Mouse (Mus musculus) lung, embryonic 16.5 days (tissue): Measurements from ENCODE around the gene Gtf3c5. TPM values are rescaled to one million over a fixed set of nuclear protein-coding genes. Genes with fewer than 3 reads are reported as not detected.

Experiments
- ATAC-seq: fragments of 200-750 bp; cut with Nextera tagmentation; 2 replicates; pipeline ENCODE4 v1.8.0; 2017; ENCODE audit warnings: low read depth, mild to moderate bottlenecking, moderate library complexity
- H3K27ac ChIP-seq: fragments of 300-500 bp; sonication (generic); 2 replicates; pipeline ENCODE4 v1.5.1; 2014; ENCODE audit warnings: mild to moderate bottlenecking, control low read depth, low read length
- H3K27me3 ChIP-seq: fragments of 300-500 bp; sonication (generic); 2 replicates; pipeline ENCODE4 v1.6.1; 2014; ENCODE audit warnings: low read depth, low read length, mixed read lengths; ENCODE audit not compliant: control insufficient read depth, insufficient read depth
- H3K36me3 ChIP-seq: fragments of 300-500 bp; sonication (generic); 2 replicates; pipeline ENCODE4 v1.6.1; 2014; ENCODE audit warnings: low read length; ENCODE audit not compliant: control insufficient read depth, insufficient read depth
- H3K4me1 ChIP-seq: fragments of 300-500 bp; sonication (generic); replicated peaks from 2 replicates; pipeline ENCODE4 v1.6.1; 2014; ENCODE audit warnings: low read length, mixed read lengths; ENCODE audit not compliant: control insufficient read depth, insufficient read depth
- H3K4me2 ChIP-seq: fragments of 300-500 bp; sonication (generic); 2 replicates; pipeline ENCODE4 v1.6.1; 2014; ENCODE audit warnings: low read depth, low read length, control low read depth
- H3K4me3 ChIP-seq: fragments of 300-500 bp; sonication (generic); 2 replicates; pipeline ENCODE4 v1.5.1; 2014; ENCODE audit warnings: mild to moderate bottlenecking, low read length, control low read depth
- H3K9ac ChIP-seq: fragments of 300-500 bp; sonication (generic); 2 replicates; pipeline ENCODE4 v1.6.1; 2014; ENCODE audit warnings: low read length, control low read depth
- H3K9me3 ChIP-seq: fragments of 300-500 bp; sonication (generic); 2 replicates; pipeline ENCODE4 v1.6.1; 2016; ENCODE audit warnings: low read length; ENCODE audit not compliant: control insufficient read depth
- WGBS: fragments of 180-500 bp; shearing (Covaris S2); extraction: QIAGEN DNeasy Blood & Tissue Kit; methylation state at CpG from one replicate; pipeline ENCODE4 v1.1.7; 2014; 5-methylcytosine and 5-hydroxymethylcytosine counted together
- polyA plus RNA-seq: library from polyadenylated mRNA; unstranded; fragments of >200 nt; fragmentation: Nextera tagmentation; extraction: Ambion mirVana; gene quantifications from 2 replicates; pipeline ENCODE4 v1.2.1, GENCODE M21; 2015

Gene Gtf3c5
- polyA plus RNA-seq, 1 experiment from 2014 or later, result 45.0 TPM

GRCm38 (mm10) chr2:28599569-28599900 is 16.0 kb upstream of the Gtf3c5 start:
- ATAC-seq, result no peak
- no peaks in the 10 kb centered on the region for H3K27me3 ChIP-seq
- H3K4me3 ChIP-seq, result no peak overlapping the region
- no peak overlapping the region for H3K9ac ChIP-seq
- no peaks in the 10 kb centered on the region for H3K36me3 ChIP-seq
- H3K4me2 ChIP-seq, result no peak overlapping the region
- H3K27ac ChIP-seq, result no peak overlapping the region
- H3K4me1 ChIP-seq, result no peaks in the 10 kb centered on the region
- no peaks in the 10 kb centered on the region for H3K9me3 ChIP-seq
- 62% methylated on average over 6 of the region's 6 CpGs for WGBS

GRCm38 (mm10) chr2:28598692-28599568 is 15.4 kb upstream of the Gtf3c5 start:
- WGBS, result 51% methylated on average over 12 of the region's 12 CpGs
- Histone ChIP-seq H3K9ac (no peak overlapping the region), H3K27ac (no peak overlapping the region), H3K4me3 (no peak overlapping the region), H3K27me3 (no peaks in the 10 kb centered on the region), H3K4me2 (no peak overlapping the region), H3K4me1 (no peaks in the 10 kb centered on the region), H3K36me3 (no peaks in the 10 kb centered on the region), H3K9me3 (no peaks in the 10 kb centered on the region)
- no peak for ATAC-seq

- no peak overlapping the region for H3K27ac ChIP-seq
- H3K4me1 ChIP-seq, result no peaks in the 10 kb centered on the region
- no peaks in the 10 kb centered on the region for H3K36me3 ChIP-seq
- no peaks in the 10 kb centered on the region for H3K27me3 ChIP-seq
- H3K4me2 ChIP-seq, result no peak overlapping the region
- no peak overlapping the region for H3K4me3 ChIP-seq
- no peak for ATAC-seq
- no peak overlapping the region for H3K9ac ChIP-seq
- 61% methylated on average over 7 of the region's 7 CpGs for WGBS
- H3K9me3 ChIP-seq, result no peaks in the 10 kb centered on the region
Measured at GRCm38 (mm10) chr2:28597733-28598547, 14.4 kb upstream of the Gtf3c5 start.

- H3K4me2 ChIP-seq, result no peak overlapping the region
- ATAC-seq, result no peak
- no peaks in the 10 kb centered on the region for H3K36me3 ChIP-seq
- 89% methylated on average over 7 of the region's 7 CpGs for WGBS
- no peaks in the 10 kb centered on the region for H3K9me3 ChIP-seq
- H3K4me1 ChIP-seq, result no peaks in the 10 kb centered on the region
- no peak overlapping the region for H3K9ac ChIP-seq
- no peak overlapping the region for H3K27ac ChIP-seq
- no peak overlapping the region for H3K4me3 ChIP-seq
- H3K27me3 ChIP-seq, result no peaks in the 10 kb centered on the region
Measured at GRCm38 (mm10) chr2:28596998-28597397, 13.4 kb upstream of the Gtf3c5 start.

- Histone ChIP-seq H3K9ac (no peak overlapping the region), H3K36me3 (no peaks in the 10 kb centered on the region), H3K27me3 (no peaks in the 10 kb centered on the region), H3K27ac (no peak overlapping the region), H3K4me2 (no peak overlapping the region), H3K4me3 (no peak overlapping the region), H3K9me3 (no peaks in the 10 kb centered on the region), H3K4me1 (no peaks in the 10 kb centered on the region)
- 72% methylated on average over 7 of the region's 7 CpGs for WGBS
- no peak for ATAC-seq
Measured at GRCm38 (mm10) chr2:28596021-28596420, 12.5 kb upstream of the Gtf3c5 start.

- no peak for ATAC-seq
- Histone ChIP-seq H3K4me2 (peak overlapping the region; percentile 21; the same call in 1 of the 2 replicates), H3K9ac (no peak overlapping the region), H3K4me1 (no peaks in the 10 kb centered on the region), H3K9me3 (no peaks in the 10 kb centered on the region), H3K4me3 (no peak overlapping the region), H3K27me3 (no peaks in the 10 kb centered on the region), H3K36me3 (no peaks in the 10 kb centered on the region), H3K27ac (no peak overlapping the region)
- 7% methylated on average over 15 of the region's 15 CpGs for WGBS
Measured at GRCm38 (mm10) chr2:28592809-28593208, 9.3 kb upstream of the Gtf3c5 start.

- no peaks in the 10 kb centered on the region for H3K27me3 ChIP-seq
- ATAC-seq, result no peak
- no peak overlapping the region for H3K27ac ChIP-seq
- H3K36me3 ChIP-seq, result no peaks in the 10 kb centered on the region
- no peaks in the 10 kb centered on the region for H3K9me3 ChIP-seq
- H3K9ac ChIP-seq, result no peak overlapping the region
- 60% methylated on average over 2 of the region's 2 CpGs for WGBS
- no peaks in the 10 kb centered on the region for H3K4me1 ChIP-seq
- H3K4me2 ChIP-seq, result no peak overlapping the region
- H3K4me3 ChIP-seq, result no peak overlapping the region
Measured at GRCm38 (mm10) chr2:28591479-28591878, 7.9 kb upstream of the Gtf3c5 start.

- Histone ChIP-seq H3K4me1 (peaks cover 1% of the 10 kb centered on the region; the same call in 1 of the 2 replicates), H3K27me3 (no peaks in the 10 kb centered on the region), H3K36me3 (no peaks in the 10 kb centered on the region), H3K4me3 (no peak overlapping the region), H3K27ac (no peak overlapping the region), H3K4me2 (no peak overlapping the region), H3K9me3 (no peaks in the 10 kb centered on the region), H3K9ac (no peak overlapping the region)
- no peak for ATAC-seq
- 29% methylated on average over 1 of the region's 1 CpGs for WGBS
Measured at GRCm38 (mm10) chr2:28588574-28588973, 5.0 kb upstream of the Gtf3c5 start.

- no peak for ATAC-seq
- peaks cover 12% of the 10 kb centered on the region for H3K4me1 ChIP-seq
- H3K4me3 ChIP-seq, result no peak overlapping the region
- H3K36me3 ChIP-seq, result no peaks in the 10 kb centered on the region; the same call in 1 of the 2 replicates
- no peak overlapping the region for H3K9ac ChIP-seq
- no peaks in the 10 kb centered on the region for H3K27me3 ChIP-seq
- no peak overlapping the region for H3K27ac ChIP-seq
- WGBS, result 41% methylated on average over 2 of the region's 2 CpGs
- H3K4me2 ChIP-seq, result no peak overlapping the region
- no peaks in the 10 kb centered on the region for H3K9me3 ChIP-seq
Measured at GRCm38 (mm10) chr2:28585730-28586129, 2.2 kb upstream of the Gtf3c5 start.
